Mouse (Mus musculus): ENCODE measurements at regions not wholly inside any gene's neighbourhood (a gene's known extent, or its start where the extent isn't known, plus 50 kb on each side); places are given as distances from the start of the nearest gene placed in this dataset.

DNA sequence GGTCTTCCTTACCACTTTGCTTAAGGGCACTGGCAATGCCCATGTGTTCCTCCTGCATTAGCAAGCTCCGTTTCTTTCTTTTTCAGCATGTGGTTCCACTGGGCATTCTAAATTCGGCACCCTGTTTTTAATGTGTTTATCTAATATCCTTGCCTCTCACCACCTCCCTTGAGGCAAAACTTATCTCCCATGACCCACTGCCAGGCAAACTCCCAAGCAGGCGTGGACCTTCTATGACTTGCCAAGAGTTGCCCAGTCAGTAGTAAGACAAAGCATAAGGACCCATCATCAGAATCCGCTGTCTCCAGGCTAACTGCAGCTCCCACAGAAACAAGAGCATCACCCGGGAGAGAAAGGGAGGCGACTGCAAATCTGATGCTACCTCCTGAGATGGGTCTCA is 245.2 kb downstream of the Setd4 start:
- no peak overlapping the region for H3K4me2 ChIP-seq
- no peaks in the 10 kb centered on the region for H3K9me3 ChIP-seq (replicated peaks)
- no peak overlapping the region for H3K4me3 ChIP-seq
- H3K36me3 ChIP-seq (ENCODE audit: poor library complexity, severe bottlenecking): no peaks in the 10 kb centered on the region
- H3K27me3 ChIP-seq: no peaks in the 10 kb centered on the region
- H3K4me1 ChIP-seq: no peaks in the 10 kb centered on the region
- 90% methylated on average over 6 of the region's 6 CpGs for WGBS
- no peak for ATAC-seq
- no peak overlapping the region for H3K9ac ChIP-seq
- no peak overlapping the region for H3K27ac ChIP-seq

DNA sequence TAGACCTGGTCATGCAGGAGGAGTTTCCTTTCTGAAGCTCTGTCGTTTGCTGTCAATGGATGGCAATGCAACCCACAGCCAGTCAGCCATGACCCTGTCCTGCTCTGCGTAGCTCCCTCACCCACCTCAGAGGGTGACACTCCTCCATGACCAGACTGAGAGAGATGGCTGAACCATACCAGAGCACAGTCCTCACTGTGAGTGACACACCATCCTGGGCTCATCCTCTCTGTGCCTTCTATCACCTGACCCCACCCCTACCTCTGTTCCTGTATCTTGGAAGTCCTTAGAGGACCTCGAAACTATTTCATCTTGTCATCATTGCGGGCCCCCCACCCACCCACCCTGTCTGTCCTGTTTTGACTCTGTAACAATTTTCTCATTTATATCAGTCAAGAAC is 245.7 kb downstream of the Setd4 start:
- WGBS: 87% methylated on average over 4 of the region's 4 CpGs
- H3K36me3 ChIP-seq (ENCODE audit: poor library complexity, severe bottlenecking): no peaks in the 10 kb centered on the region
- no peak overlapping the region for H3K9ac ChIP-seq
- H3K9me3 ChIP-seq (replicated peaks): no peaks in the 10 kb centered on the region
- no peaks in the 10 kb centered on the region for H3K4me1 ChIP-seq
- no peak overlapping the region for H3K4me3 ChIP-seq
- H3K27ac ChIP-seq: no peak overlapping the region
- no peak overlapping the region for H3K4me2 ChIP-seq
- ATAC-seq: no peak
- H3K27me3 ChIP-seq: no peaks in the 10 kb centered on the region

DNA sequence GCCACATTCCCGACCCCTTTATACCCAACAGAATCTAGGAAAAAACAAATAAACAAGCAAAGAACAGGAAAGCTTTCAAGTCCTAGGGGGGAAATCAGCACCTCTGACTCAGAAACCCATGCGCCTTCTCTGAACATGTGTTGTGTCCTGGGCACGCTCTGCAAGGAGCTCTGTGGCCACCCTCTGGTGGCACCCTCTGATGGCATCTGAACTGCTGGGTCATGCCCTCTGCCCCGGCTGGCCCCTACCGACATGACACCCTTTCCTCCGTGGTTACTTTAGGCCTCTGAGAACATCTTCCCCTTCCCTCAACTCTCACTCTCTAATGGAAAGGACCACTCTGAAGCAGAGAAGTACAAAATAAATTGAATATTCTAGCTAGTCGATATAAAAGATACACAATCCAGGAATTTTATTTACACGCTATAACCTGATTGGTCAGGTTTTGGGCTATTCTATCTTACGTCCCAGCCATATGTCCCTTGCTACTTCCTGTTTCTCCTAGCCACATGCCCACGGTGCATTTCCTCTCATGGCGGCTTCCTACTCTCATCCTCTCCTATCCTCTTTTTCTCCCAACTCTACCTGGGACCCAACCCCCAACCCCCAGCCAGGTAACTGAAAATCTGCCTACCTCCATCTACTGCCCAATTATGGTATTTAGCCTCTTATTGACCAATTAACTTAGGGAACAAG is 248.5 kb downstream of the Setd4 start:
- Histone ChIP-seq H3K27me3 (no peaks in the 10 kb centered on the region), H3K9ac (no peak overlapping the region), H3K4me3 (no peak overlapping the region), H3K9me3 (replicated peaks) (no peaks in the 10 kb centered on the region), H3K36me3 (ENCODE audit: poor library complexity, severe bottlenecking) (no peaks in the 10 kb centered on the region), H3K27ac (no peak overlapping the region), H3K4me2 (no peak overlapping the region), H3K4me1 (no peaks in the 10 kb centered on the region)
- ATAC-seq: no peak
- WGBS: 91% methylated on average over 11 of the region's 11 CpGs

DNA sequence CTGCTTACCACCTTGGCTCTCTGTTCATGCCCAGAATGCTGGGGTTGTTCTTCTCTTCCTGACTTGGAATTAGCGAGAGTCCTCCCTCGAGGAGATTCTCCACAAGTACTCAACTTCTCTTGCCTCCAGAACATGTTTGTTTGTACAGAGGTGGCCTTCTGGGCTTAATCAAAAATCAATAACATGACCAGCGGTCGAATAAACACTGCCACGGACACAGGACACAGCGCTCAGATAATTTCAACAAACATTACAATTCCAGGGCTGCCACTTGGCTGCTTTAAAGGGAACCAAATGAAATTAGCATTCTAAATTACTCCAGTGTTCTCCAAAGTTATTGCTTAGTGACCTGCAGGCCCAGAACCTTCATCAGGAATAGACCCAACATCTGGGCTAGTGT is 249.9 kb downstream of the Setd4 start:
- H3K27me3 ChIP-seq: no peaks in the 10 kb centered on the region
- H3K4me1 ChIP-seq: no peaks in the 10 kb centered on the region
- H3K4me2 ChIP-seq: no peak overlapping the region
- ATAC-seq: no peak
- no peaks in the 10 kb centered on the region for H3K9me3 ChIP-seq (replicated peaks)
- no peaks in the 10 kb centered on the region for H3K36me3 ChIP-seq (ENCODE audit: poor library complexity, severe bottlenecking)
- no peak overlapping the region for H3K27ac ChIP-seq
- no peak overlapping the region for H3K9ac ChIP-seq
- WGBS: 82% methylated on average over 6 of the region's 6 CpGs
- no peak overlapping the region for H3K4me3 ChIP-seq

DNA sequence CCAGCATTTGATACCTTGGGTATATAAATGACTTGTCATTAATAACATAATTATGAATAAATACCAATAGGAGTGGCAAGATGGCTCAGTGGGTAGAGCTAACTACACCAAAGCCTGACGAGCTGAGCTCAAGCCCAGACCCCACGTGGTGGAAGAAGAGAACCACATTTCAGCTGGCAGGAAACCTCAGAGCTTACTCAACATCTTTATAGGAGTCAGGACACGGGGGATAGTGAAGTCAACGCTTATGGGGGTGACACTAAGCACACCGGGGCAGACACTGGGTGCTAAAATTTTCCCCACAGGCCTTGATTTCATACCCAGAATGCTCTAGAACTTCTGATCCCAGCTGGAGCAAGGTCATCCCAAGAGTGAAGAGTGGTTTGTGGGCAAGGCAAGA is 259.3 kb downstream of the Setd4 start:
- Histone ChIP-seq H3K4me3 (no peak overlapping the region), H3K9me3 (replicated peaks) (no peaks in the 10 kb centered on the region), H3K4me2 (no peak overlapping the region), H3K9ac (no peak overlapping the region), H3K4me1 (no peaks in the 10 kb centered on the region), H3K27ac (no peak overlapping the region), H3K27me3 (no peaks in the 10 kb centered on the region), H3K36me3 (ENCODE audit: poor library complexity, severe bottlenecking) (no peaks in the 10 kb centered on the region)
- ATAC-seq: no peak
- 86% methylated on average over 5 of the region's 5 CpGs for WGBS

DNA sequence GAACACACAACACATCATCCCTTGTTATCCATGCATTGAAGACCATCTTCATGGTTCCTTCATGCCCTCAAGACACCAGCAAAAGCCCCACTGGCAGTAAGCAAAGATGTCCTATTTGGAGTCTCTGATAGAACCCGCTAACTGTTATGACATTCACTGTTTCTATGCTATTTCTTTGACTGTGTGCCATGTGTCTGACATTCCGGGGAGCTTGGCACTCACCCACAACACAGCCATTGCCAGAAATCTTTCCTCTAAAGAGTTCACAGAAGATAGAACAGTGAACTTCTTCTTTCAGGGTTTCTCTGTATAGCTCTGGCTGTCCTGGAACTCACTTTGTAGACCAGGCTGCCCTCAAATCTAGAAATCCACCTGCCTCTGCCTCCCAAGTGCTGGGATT is 261.2 kb downstream of the Setd4 start:
- no peaks in the 10 kb centered on the region for H3K27me3 ChIP-seq
- 86% methylated on average over 2 of the region's 2 CpGs for WGBS
- no peak overlapping the region for H3K9ac ChIP-seq
- no peaks in the 10 kb centered on the region for H3K4me1 ChIP-seq
- no peaks in the 10 kb centered on the region for H3K36me3 ChIP-seq (ENCODE audit: poor library complexity, severe bottlenecking)
- H3K4me3 ChIP-seq: no peak overlapping the region
- no peaks in the 10 kb centered on the region for H3K9me3 ChIP-seq (replicated peaks)
- ATAC-seq: no peak
- no peak overlapping the region for H3K27ac ChIP-seq
- no peak overlapping the region for H3K4me2 ChIP-seq

DNA sequence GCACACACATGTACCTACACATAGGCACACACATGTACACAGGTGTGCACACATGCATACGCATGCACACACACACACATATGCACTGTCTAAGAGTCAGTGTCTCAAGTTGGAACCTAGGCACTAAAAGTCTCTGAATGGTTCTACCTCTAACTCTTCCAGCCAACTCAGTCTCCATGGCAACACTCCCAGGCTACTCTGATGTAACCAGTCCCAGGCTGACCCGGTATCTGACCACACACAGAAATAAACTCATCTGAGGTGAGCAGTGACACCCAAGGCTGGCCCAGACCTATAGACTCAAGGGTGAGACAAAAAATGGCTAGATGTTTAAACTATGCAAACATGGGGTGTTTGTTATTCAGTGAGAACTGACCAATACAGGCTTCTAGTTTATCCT is 262.1 kb downstream of the Setd4 start:
- Histone ChIP-seq H3K9me3 (replicated peaks) (no peaks in the 10 kb centered on the region), H3K27ac (no peak overlapping the region), H3K4me3 (no peak overlapping the region), H3K9ac (no peak overlapping the region), H3K4me1 (no peaks in the 10 kb centered on the region), H3K27me3 (no peaks in the 10 kb centered on the region), H3K36me3 (ENCODE audit: poor library complexity, severe bottlenecking) (no peaks in the 10 kb centered on the region), H3K4me2 (no peak overlapping the region)
- ATAC-seq: no peak
- 87% methylated on average over 2 of the region's 2 CpGs for whole genome bisulfite sequencing

DNA sequence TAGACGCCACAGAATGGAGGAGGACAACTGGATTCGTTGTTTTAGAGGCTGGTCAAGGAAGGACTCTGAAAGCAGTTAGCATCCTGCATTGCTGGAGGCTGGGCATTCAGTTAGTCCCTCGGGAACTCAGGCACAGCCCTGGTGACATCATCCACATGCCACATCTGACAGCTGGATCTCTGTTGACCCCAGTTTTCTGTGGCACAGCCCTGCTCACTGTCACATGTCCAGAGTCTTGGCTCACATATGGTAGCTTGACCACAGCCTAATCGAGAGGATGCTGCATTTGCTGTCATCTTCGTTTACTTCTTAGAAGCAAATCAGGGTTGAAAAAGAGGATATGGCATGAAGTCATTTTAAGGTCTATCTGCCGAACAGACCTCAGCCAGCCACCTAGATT is 265.1 kb downstream of the Setd4 start:
- no peaks in the 10 kb centered on the region for H3K27me3 ChIP-seq
- peaks cover 10% of the 10 kb centered on the region for H3K4me1 ChIP-seq
- no peak overlapping the region for H3K4me3 ChIP-seq
- ATAC-seq: no peak
- H3K9ac ChIP-seq: no peak overlapping the region
- H3K36me3 ChIP-seq (ENCODE audit: poor library complexity, severe bottlenecking): no peaks in the 10 kb centered on the region
- no peak overlapping the region for H3K4me2 ChIP-seq
- 87% methylated on average over 6 of the region's 6 CpGs for WGBS
- no peaks in the 10 kb centered on the region for H3K9me3 ChIP-seq (replicated peaks)
- no peak overlapping the region for H3K27ac ChIP-seq

DNA sequence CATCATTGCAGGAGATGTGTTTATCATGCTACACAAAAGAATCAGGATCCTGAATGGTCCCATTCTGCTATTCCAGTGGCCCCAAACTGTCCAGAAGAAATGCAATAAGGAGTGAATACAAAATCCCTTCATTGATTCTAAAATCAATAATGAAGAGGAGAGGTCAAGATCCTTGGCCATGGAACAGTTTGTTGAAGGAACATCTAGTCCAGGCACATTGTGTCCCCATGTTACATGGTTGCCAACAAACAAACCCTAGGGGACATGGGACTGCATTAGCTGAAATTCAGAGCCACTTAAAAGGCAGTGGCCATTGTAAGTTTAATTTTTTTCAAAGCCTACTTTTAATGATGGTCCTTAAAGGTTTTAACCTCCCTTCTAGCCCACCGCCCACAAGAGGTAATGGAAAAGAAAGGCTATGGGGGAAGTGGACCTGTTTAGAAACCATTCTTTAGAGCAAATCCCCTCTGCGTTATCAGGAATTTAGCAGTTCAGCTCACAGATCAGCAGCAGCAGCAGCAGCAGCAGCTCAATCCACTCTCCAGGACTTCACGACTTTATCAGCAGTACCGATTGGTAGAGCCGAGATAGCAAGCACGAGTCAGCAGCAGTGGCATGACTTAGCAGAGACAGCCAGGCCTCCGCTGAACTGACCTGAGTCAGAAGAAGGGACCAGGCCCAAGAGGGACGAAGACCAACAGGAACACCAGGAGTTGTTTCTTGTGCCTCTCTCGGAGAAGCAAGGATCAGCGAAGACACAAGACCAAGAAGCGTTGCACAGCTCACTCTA is 268.3 kb downstream of the Setd4 start:
- no peaks in the 10 kb centered on the region for H3K36me3 ChIP-seq (ENCODE audit: poor library complexity, severe bottlenecking)
- H3K9ac ChIP-seq: no peak overlapping the region
- H3K27ac ChIP-seq: no peak overlapping the region
- peaks cover 21% of the 10 kb centered on the region for H3K4me1 ChIP-seq
- no peaks in the 10 kb centered on the region for H3K9me3 ChIP-seq (replicated peaks)
- ATAC-seq: no peak
- no peak overlapping the region for H3K4me3 ChIP-seq
- 92% methylated on average over 11 of the region's 11 CpGs for WGBS
- H3K27me3 ChIP-seq: no peaks in the 10 kb centered on the region
- no peak overlapping the region for H3K4me2 ChIP-seq

DNA sequence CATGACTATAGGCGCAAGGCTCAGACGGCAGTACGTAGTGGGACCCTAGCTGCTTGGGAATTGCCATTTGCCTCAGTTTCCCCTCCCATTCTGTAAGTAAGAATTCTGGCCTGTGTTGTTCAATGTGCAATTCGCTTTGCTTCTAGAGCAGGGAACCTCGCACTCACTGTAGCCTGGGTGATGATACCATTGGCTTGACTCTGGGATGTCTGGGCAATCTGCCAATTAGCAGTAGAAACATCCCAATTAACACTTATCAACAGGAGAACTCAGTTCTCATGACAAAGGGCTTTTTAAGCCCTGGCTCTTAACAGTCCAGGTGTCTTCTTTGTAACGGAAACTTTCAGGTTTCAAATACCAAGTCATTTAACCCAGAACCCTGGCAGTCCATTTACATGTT is 270.2 kb downstream of the Setd4 start:
- no peak overlapping the region for H3K4me3 ChIP-seq
- H3K27ac ChIP-seq: no peak overlapping the region
- H3K4me2 ChIP-seq: no peak overlapping the region
- no peaks in the 10 kb centered on the region for H3K36me3 ChIP-seq (ENCODE audit: poor library complexity, severe bottlenecking)
- no peaks in the 10 kb centered on the region for H3K9me3 ChIP-seq (replicated peaks)
- peak; percentile 65; the same call in 1 of the 2 replicates for ATAC-seq
- H3K27me3 ChIP-seq: no peaks in the 10 kb centered on the region
- no peak overlapping the region for H3K9ac ChIP-seq
- peaks cover 26% of the 10 kb centered on the region for H3K4me1 ChIP-seq
- 52% methylated on average over 6 of the region's 6 CpGs for WGBS

DNA sequence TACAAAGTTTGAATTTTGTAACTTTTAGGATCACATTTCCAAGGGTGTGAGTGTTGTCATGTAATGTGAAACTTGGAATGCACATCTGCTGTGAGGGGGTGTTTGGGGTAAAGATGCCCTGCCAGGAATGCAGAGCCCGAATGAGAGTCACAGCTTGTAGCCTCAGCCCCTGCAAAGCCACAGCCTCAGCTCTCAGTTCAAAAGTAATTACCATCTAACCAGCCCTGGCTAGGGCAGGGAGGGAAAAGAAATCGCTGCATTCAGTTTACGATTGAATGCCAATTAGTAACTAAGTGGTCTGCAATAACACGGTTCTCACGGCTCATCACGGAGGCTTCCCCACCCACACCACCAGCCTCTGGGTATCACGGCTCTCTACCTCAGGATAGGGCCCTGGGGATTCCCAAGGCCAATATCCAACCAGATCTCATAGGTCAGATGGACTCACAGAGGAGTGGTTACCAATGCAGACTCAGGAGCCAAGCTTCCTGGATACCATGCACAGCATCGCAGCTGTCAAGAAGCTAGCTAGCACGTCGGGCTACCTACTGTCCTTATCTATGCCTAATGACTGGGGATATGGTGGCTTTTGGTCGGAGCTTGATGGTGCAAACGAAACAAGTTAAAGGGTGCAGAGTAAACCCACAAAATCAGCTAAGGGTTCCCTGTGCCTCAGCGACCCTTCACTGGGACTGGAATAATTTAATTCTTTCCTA is 275.0 kb downstream of the Setd4 start:
- no peak overlapping the region for H3K9ac ChIP-seq
- no peak overlapping the region for H3K4me2 ChIP-seq
- H3K27me3 ChIP-seq: no peaks in the 10 kb centered on the region
- no peak for ATAC-seq
- H3K36me3 ChIP-seq (ENCODE audit: poor library complexity, severe bottlenecking): no peaks in the 10 kb centered on the region
- no peak overlapping the region for H3K4me3 ChIP-seq
- 0 out of 2 replicates have a peak, but pooled peaks cover 5% of the 10 kb centered on the region for H3K9me3 ChIP-seq (replicated peaks)
- 22% methylated on average over 13 of the region's 13 CpGs for WGBS
- no peak overlapping the region for H3K27ac ChIP-seq
- H3K4me1 ChIP-seq: peaks cover 18% of the 10 kb centered on the region; the same call in 1 of the 2 replicates

DNA sequence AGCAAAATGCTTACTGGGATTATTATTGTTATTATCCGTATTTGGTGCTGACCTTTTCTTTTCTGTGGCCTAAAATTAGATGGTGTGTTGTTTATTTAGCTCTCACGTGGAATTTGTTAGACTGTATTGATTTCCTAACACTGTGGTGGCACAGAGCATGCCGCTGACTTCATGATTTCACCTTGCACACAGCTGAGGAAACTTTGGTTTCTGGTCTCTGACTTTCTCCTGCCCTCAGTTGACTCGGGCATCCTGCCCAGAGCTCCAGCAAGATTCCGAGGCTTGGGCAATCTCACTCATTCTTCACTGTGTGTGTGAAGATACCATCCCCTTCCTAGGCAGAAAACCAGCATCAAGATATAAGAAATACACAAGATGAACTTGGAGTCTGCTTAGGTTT is 279.0 kb downstream of the Setd4 start:
- H3K27ac ChIP-seq: no peak overlapping the region
- no peaks in the 10 kb centered on the region for H3K36me3 ChIP-seq (ENCODE audit: poor library complexity, severe bottlenecking)
- H3K9me3 ChIP-seq (replicated peaks): 0 out of 2 replicates have a peak, but pooled peaks cover 5% of the 10 kb centered on the region
- peaks cover 6% of the 10 kb centered on the region; the same call in 1 of the 2 replicates for H3K4me1 ChIP-seq
- no peaks in the 10 kb centered on the region for H3K27me3 ChIP-seq
- no peak overlapping the region for H3K9ac ChIP-seq
- no peak for ATAC-seq
- no peak overlapping the region for H3K4me2 ChIP-seq
- no peak overlapping the region for H3K4me3 ChIP-seq
- 92% methylated on average over 5 of the region's 5 CpGs for WGBS

Data from forebrain, embryonic 13.5 days (tissue).